Mouse (Mus musculus) stomach, postnatal 0 days (tissue): ENCODE results near the gene Vezt.

Experiments used
- CTCF ChIP-seq: IDR thresholded peaks from 2 replicates; pipeline ENCODE4 v1.5.1; 2016; ENCODE audit warnings: antibody characterized with exemption, low read depth, mild to moderate bottlenecking, moderate library complexity
- EP300 ChIP-seq: optimal IDR thresholded peaks from 2 replicates; pipeline ENCODE3; 2016; ENCODE audit warnings: antibody characterized with exemption

DNA sequence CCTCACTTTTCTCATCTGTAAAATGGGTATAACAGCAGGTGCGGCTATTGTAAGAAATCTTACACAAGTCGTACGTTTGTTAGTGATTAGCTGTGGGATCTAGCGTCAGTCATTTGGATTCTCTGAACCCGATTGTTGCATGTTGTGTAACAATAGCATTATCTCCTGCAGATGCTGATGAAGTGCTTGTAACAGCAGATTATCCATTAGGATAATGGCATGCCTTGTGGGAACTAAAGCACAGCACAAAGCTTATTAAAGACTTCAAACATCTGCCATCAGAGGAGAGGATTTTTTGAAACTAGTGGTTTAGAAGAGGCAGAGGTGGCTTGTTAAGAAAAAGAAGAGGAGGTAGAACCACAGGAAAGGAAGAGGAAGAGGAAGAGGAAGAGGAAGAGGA, 122.1 kb downstream of the Vezt start:
- no peak for TF ChIP-seq CTCF
- TF ChIP-seq EP300: no peak
